Mouse (Mus musculus) hindbrain, embryonic 14.5 days (tissue): ENCODE results near the gene Tmem161a. TPM values are rescaled to one million over a fixed set of nuclear protein-coding genes. Genes with fewer than 3 reads are reported as not detected.

Experiments
- ATAC-seq: fragments of 200-750 bp; cut with Nextera tagmentation; 2 replicates; pipeline ENCODE4 v1.8.0; 2017; ENCODE audit warnings: moderate number of reproducible peaks, mild to moderate bottlenecking, moderate TSS enrichment, moderate library complexity; ENCODE audit not compliant: low FRiP score
- DNase-seq: peaks from one replicate; pipeline ENCODE4 v3.0.0-alpha.2; 2015; ENCODE audit warnings: low spot score
- H3K27ac ChIP-seq: fragments of 300-500 bp; sonication (generic); 2 replicates; pipeline ENCODE4 v1.5.1; 2014; ENCODE audit warnings: mild to moderate bottlenecking, moderate library complexity
- H3K27me3 ChIP-seq: fragments of 300-500 bp; sonication (generic); 2 replicates; pipeline ENCODE4 v1.6.1; 2014; ENCODE audit warnings: mild to moderate bottlenecking, low read length, mixed read lengths; ENCODE audit not compliant: control insufficient read depth, insufficient read depth
- H3K36me3 ChIP-seq: fragments of 300-500 bp; sonication (generic); replicated peaks from 2 replicates; pipeline ENCODE4 v1.6.1; 2014; ENCODE audit not compliant: control insufficient read depth, insufficient read depth
- H3K4me1 ChIP-seq: fragments of 300-500 bp; sonication (generic); replicated peaks from 2 replicates; pipeline ENCODE4 v1.6.1; 2014; ENCODE audit warnings: antibody characterized with exemption, low read length, mixed read lengths; ENCODE audit not compliant: control insufficient read depth, insufficient read depth
- H3K4me2 ChIP-seq: fragments of 300-500 bp; sonication (generic); replicated peaks from 2 replicates; pipeline ENCODE4 v1.6.1; 2014; ENCODE audit warnings: mild to moderate bottlenecking, moderate library complexity
- H3K4me3 ChIP-seq: fragments of 300-500 bp; sonication (generic); replicated peaks from 2 replicates; pipeline ENCODE4 v1.5.1; 2014; ENCODE audit warnings: mild to moderate bottlenecking, low read length
- H3K9ac ChIP-seq: fragments of 300-500 bp; sonication (generic); 2 replicates; pipeline ENCODE4 v1.6.1; 2014
- H3K9me3 ChIP-seq: fragments of 300-500 bp; sonication (generic); 2 replicates; pipeline ENCODE4 v1.6.1; 2016; ENCODE audit warnings: low read length; ENCODE audit not compliant: control insufficient read depth
- WGBS: fragments of 180-500 bp; shearing (Covaris S2); extraction: QIAGEN DNeasy Blood & Tissue Kit; methylation state at CpG from one replicate; pipeline ENCODE4 v1.1.7; 2014; 5-methylcytosine and 5-hydroxymethylcytosine counted together
- polyA plus RNA-seq: library from polyadenylated mRNA; unstranded; fragments of >200 nt; fragmentation: Nextera tagmentation; extraction: Ambion mirVana; gene quantifications from 2 replicates; pipeline ENCODE4 v1.2.1, GENCODE M21; 2014

Tmem161a gene
- polyA plus RNA-seq, 1 experiment from 2014 or later = 39.9 TPM

- H3K9me3 ChIP-seq = no peaks in the 10 kb centered on the region
- no peak for DNase-seq
- H3K9ac ChIP-seq = no peak overlapping the region
- ATAC-seq = no peak
- H3K4me3 ChIP-seq = no peak overlapping the region
- 87% methylated on average over 4 of the region's 4 CpGs for WGBS
- peaks cover 34% of the 10 kb centered on the region for H3K36me3 ChIP-seq
- no peaks in the 10 kb centered on the region for H3K27me3 ChIP-seq
- H3K27ac ChIP-seq = no peak overlapping the region
- H3K4me2 ChIP-seq = no peak overlapping the region
- peaks cover 24% of the 10 kb centered on the region for H3K4me1 ChIP-seq
Measured at GRCm38 (mm10) chr8:70136591-70136990, 35.6 kb upstream of the Tmem161a start.

- peak overlapping the region; percentile 66; the same call in 1 of the 2 replicates for H3K4me3 ChIP-seq
- no peak overlapping the region for H3K27ac ChIP-seq
- ATAC-seq = no peak
- no peak overlapping the region; the same call in 1 of the 2 replicates for H3K9ac ChIP-seq
- H3K27me3 ChIP-seq = no peaks in the 10 kb centered on the region
- DNase-seq = no peak
- 80% methylated on average over 4 of the region's 4 CpGs for WGBS
- H3K36me3 ChIP-seq = peaks cover 43% of the 10 kb centered on the region
- peaks cover 21% of the 10 kb centered on the region for H3K4me1 ChIP-seq
- peak overlapping the region; percentile 69 for H3K4me2 ChIP-seq
- no peaks in the 10 kb centered on the region for H3K9me3 ChIP-seq
Measured at GRCm38 (mm10) chr8:70137890-70138289, 34.3 kb upstream of the Tmem161a start.

- Histone ChIP-seq H3K4me1 (peaks cover 21% of the 10 kb centered on the region), H3K9me3 (no peaks in the 10 kb centered on the region), H3K4me3 (peak within 1 kb of the TSS; percentile 66), H3K27ac (peak within 1 kb of the TSS; percentile 69), H3K27me3 (no peaks in the 10 kb centered on the region), H3K4me2 (peak within 1 kb of the TSS; percentile 84), H3K9ac (peak within 1 kb of the TSS; percentile 76), H3K36me3 (peaks cover 45% of the 10 kb centered on the region)
- DNase-seq = peak; percentile 99
- WGBS = under 1% methylated on average over 46 of the region's 46 CpGs
- ATAC-seq = peak; percentile 97
Measured at GRCm38 (mm10) chr8:70139026-70139857, 32.9 kb upstream of the Tmem161a start, which contains the start of the genes Rfxank, Borcs8 and Mef2b. Gene Rfxank (minus strand): TSS chr8:70139154. Gene Borcs8 (plus strand): TSS chr8:70139499. Gene Mef2b (plus strand): TSS chr8:70139711.

GRCm38 (mm10) chr8:70139981-70140380, 32.2 kb upstream of the Tmem161a start:
- H3K4me1 ChIP-seq = peaks cover 21% of the 10 kb centered on the region
- DNase-seq (no peak), ATAC-seq (no peak; the same call in 1 of the 2 replicates)
- H3K9me3 ChIP-seq = no peaks in the 10 kb centered on the region
- H3K9ac ChIP-seq = peak overlapping the region; percentile 76
- peak overlapping the region; percentile 66 for H3K4me3 ChIP-seq
- H3K36me3 ChIP-seq = peaks cover 46% of the 10 kb centered on the region
- H3K27ac ChIP-seq = peak overlapping the region; percentile 69
- 15% methylated on average over 9 of the region's 9 CpGs for WGBS
- peak overlapping the region; percentile 84 for H3K4me2 ChIP-seq
- H3K27me3 ChIP-seq = no peaks in the 10 kb centered on the region

- Histone ChIP-seq H3K27ac (no peak overlapping the region), H3K9ac (no peak overlapping the region), H3K4me2 (no peak overlapping the region), H3K9me3 (no peaks in the 10 kb centered on the region), H3K36me3 (peaks cover 48% of the 10 kb centered on the region), H3K4me3 (no peak overlapping the region), H3K4me1 (no peaks in the 10 kb centered on the region), H3K27me3 (no peaks in the 10 kb centered on the region)
- DNase-seq (no peak), ATAC-seq (no peak)
- 88% methylated on average over 7 of the region's 7 CpGs for WGBS
Measured at GRCm38 (mm10) chr8:70147678-70148607, 24.2 kb upstream of the Tmem161a start.

GRCm38 (mm10) chr8:70150158-70150557, 22.0 kb upstream of the Tmem161a start:
- no peak for DNase-seq
- no peak overlapping the region for H3K9ac ChIP-seq
- H3K4me3 ChIP-seq = no peak overlapping the region
- H3K27me3 ChIP-seq = no peaks in the 10 kb centered on the region
- WGBS = 17% methylated on average over 13 of the region's 13 CpGs
- peaks cover 26% of the 10 kb centered on the region for H3K36me3 ChIP-seq
- no peak overlapping the region for H3K27ac ChIP-seq
- no peaks in the 10 kb centered on the region for H3K9me3 ChIP-seq
- no peaks in the 10 kb centered on the region for H3K4me1 ChIP-seq
- H3K4me2 ChIP-seq = no peak overlapping the region
- ATAC-seq = no peak

- peak; percentile 69 for DNase-seq
- Histone ChIP-seq H3K4me2 (peak overlapping the region; percentile 17; the same call in 1 of the 2 replicates), H3K9me3 (no peaks in the 10 kb centered on the region), H3K4me1 (no peaks in the 10 kb centered on the region), H3K27me3 (no peaks in the 10 kb centered on the region), H3K4me3 (no peak overlapping the region), H3K27ac (no peak overlapping the region), H3K36me3 (peaks cover under 1% of the 10 kb centered on the region; the same call in 1 of the 2 replicates), H3K9ac (no peak overlapping the region)
- WGBS = 13% methylated on average over 22 of the region's 22 CpGs
- peak; percentile 90 for ATAC-seq
Measured at GRCm38 (mm10) chr8:70152537-70153257, 19.5 kb upstream of the Tmem161a start.

- H3K4me1 ChIP-seq = no peaks in the 10 kb centered on the region
- WGBS = 88% methylated on average over 1 of the region's 1 CpGs
Measured at GRCm38 (mm10) chr8:70157240-70157800, 14.8 kb upstream of the Tmem161a start.

More at GRCm38 (mm10) chr8:70157240-70157800, 14.8 kb upstream of the Tmem161a start:
- Histone ChIP-seq H3K4me2 (no peak overlapping the region), H3K9me3 (no peaks in the 10 kb centered on the region), H3K36me3 (no peaks in the 10 kb centered on the region), H3K4me3 (no peak overlapping the region), H3K27me3 (no peaks in the 10 kb centered on the region), H3K9ac (no peak overlapping the region), H3K27ac (no peak overlapping the region)
- ATAC-seq (no peak), DNase-seq (no peak)
